ENCODE assay signal across 9 mouse cellular contexts in the genomic region with DNA sequence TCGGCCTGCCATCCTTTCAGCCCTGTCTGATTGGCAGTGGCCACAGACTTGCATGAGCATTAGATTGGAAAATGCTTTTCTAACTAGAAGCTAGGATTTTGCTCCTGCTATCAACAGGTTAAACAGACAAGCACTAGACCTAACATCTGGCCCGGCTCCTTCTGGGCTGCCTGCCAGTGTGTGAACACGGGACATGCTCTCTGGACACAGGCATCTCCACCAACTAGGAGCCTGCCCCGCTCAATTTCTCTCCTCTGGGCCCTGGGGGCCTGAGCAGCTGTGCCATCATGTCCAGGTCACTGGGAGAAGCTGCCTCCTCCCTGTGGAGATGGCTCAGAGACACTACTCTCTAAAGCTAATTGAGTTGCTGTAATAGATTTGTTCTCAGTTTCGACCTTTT.
DNase-seq lines count a peak whose midpoint lies in the region; ATAC-seq and TF ChIP-seq lines count a peak whose summit lies in the region.
"Had no signal": no experiment of that assay in that cellular context is flagged by ENCODE, and none has a peak within 500 bp of the region (broad histone marks: within the 10 kb centered on the region; RNA-seq: fewer than 3 reads in every experiment).

No protein-coding gene starts in this region.

- H3K27ac ChIP-seq in kidney, adult 2 months (ENCODE audit: insufficient read depth, low read depth, low read length), result no peak overlapping the region
- H3K27ac ChIP-seq in kidney, embryonic 16.5 days (ENCODE audit: low read length), result no peak overlapping the region
- H3K27ac ChIP-seq: embryonic facial prominence, embryonic 13.5 days had no signal

- peak; percentile 81 for DNase-seq in kidney, adult 2 months
- peak; percentile 93 for DNase-seq in Patski (ENCODE audit: low read depth, low spot score)
- DNase-seq in gastrocnemius, postnatal 36 days, result peak; percentile 49 to 51
- peak; percentile 69 for DNase-seq in kidney, postnatal 14 days
- DNase-seq in embryo, embryonic 10.5 days (ENCODE audit: low spot score), result no peak
- no peak for DNase-seq in thymus, adult 18-20 months

- no peak overlapping the region for H3K9ac ChIP-seq in kidney, embryonic 16.5 days (replicated peaks; ENCODE audit: low read length)
- H3K9ac ChIP-seq: embryonic facial prominence, embryonic 13.5 days had no signal

- H3K4me1 ChIP-seq in kidney, adult 2 months (ENCODE audit: control insufficient read depth, insufficient read depth, low read length), result peaks cover 6% of the 10 kb centered on the region; the same call in 1 of the 2 replicates
- no peaks in the 10 kb centered on the region for H3K4me1 ChIP-seq in kidney, embryonic 16.5 days (ENCODE audit: insufficient read depth, low read length)

- no peak for TF ChIP-seq POLR2A in kidney, adult 2 months (IDR thresholded peaks at IDR 0.05; ENCODE audit: low read depth, low read length)

- no peak overlapping the region for H3K4me2 ChIP-seq in kidney, embryonic 16.5 days (replicated peaks; ENCODE audit: low read depth, low read length)
- H3K4me2 ChIP-seq: embryonic facial prominence, embryonic 13.5 days had no signal

- intact Hi-C loops in gastrocnemius, postnatal 36 days (cut with DNase I), result loop anchor here (10.0 kb wide), 1 partner anchor 205 kb away; no protein-coding TSS in a partner anchor

- 30% methylated on average over 5 of the region's 5 CpGs for WGBS in kidney, adult 2 months
- 37% methylated on average over 5 of the region's 5 CpGs for WGBS in kidney, embryonic 16.5 days

- H3K36me3 ChIP-seq in kidney, adult 2 months (ENCODE audit: control insufficient read depth, insufficient read depth, low read length), result no peaks in the 10 kb centered on the region
- H3K36me3 ChIP-seq in kidney, embryonic 16.5 days (ENCODE audit: insufficient read depth, low read length), result no peaks in the 10 kb centered on the region
- H3K36me3 ChIP-seq: embryonic facial prominence, embryonic 13.5 days had no signal

- H3K9me3 ChIP-seq in kidney, embryonic 16.5 days (ENCODE audit: low read length), result no peaks in the 10 kb centered on the region
- H3K9me3 ChIP-seq: embryonic facial prominence, embryonic 13.5 days had no signal

- no peaks in the 10 kb centered on the region for H3K27me3 ChIP-seq in kidney, adult 2 months (replicated peaks; ENCODE audit: control insufficient read depth, insufficient read depth, low read length)
- no peaks in the 10 kb centered on the region for H3K27me3 ChIP-seq in kidney, embryonic 16.5 days (ENCODE audit: insufficient read depth, low read length)
- no peaks in the 10 kb centered on the region for H3K27me3 ChIP-seq in Patski
- H3K27me3 ChIP-seq: embryonic facial prominence, embryonic 13.5 days had no signal

- in situ Hi-C loops in Patski (cut with MboI; ENCODE audit: low pct_unique_long_range_greater_than_20kb), result no loop called here

- ATAC-seq in kidney, embryonic 16.5 days (ENCODE audit: low FRiP score, low TSS enrichment), result no peak
- peak; percentile 94 for ATAC-seq in Patski
- no peak for ATAC-seq in monocyte, adult 5-6 weeks (replicated peaks; ENCODE audit: insufficient number of reproducible peaks, low FRiP score, low TSS enrichment, poor library complexity, severe bottlenecking)

- TF ChIP-seq CTCF in kidney, adult 2 months (conservative IDR thresholded peaks at IDR 0.05; ENCODE audit: insufficient read depth, insufficient read length, low read depth, low read length), result no peak
- TF ChIP-seq CTCF in Patski (IDR thresholded peaks at IDR 0.05), result no peak

- POLR2A ChIA-PET in Patski (lab: Charles Lee), result interaction anchor here (1.0 kb wide), 1 partner anchor 15 kb away, joined by 5 read pairs; no protein-coding TSS in a partner anchor

- H3K4me3 ChIP-seq in kidney, adult 2 months (ENCODE audit: insufficient read depth, low read depth, low read length), result no peak overlapping the region
- H3K4me3 ChIP-seq in kidney, embryonic 16.5 days (ENCODE audit: low read length), result no peak overlapping the region
- H3K4me3 ChIP-seq: embryonic facial prominence, embryonic 13.5 days had no signal

- CTCF ChIA-PET in Patski (lab: Charles Lee), result interaction anchor here (0.8 to 2.1 kb wide), 12 partner anchors 10 to 177 kb away, joined by 3 to 8 read pairs (median 4); no protein-coding TSS in a partner anchor

Comparison
In these comparisons a context has a peak if more than half of its experiments do, and no peak if none do; other contexts are left out.
1. DNase-seq: peak in kidney, adult 2 months (single experiment), Patski (single experiment), gastrocnemius, postnatal 36 days (2 of 2) and kidney, postnatal 14 days (single experiment); none in embryo, embryonic 10.5 days (single experiment) and thymus, adult 18-20 months (0 of 2).